Mouse (Mus musculus): ENCODE measurements at regions not wholly inside any gene's neighbourhood (a gene's known extent, or its start where the extent isn't known, plus 50 kb on each side); places are given as distances from the start of the nearest gene placed in this dataset.
A peak's percentile ranks its signal among the peaks of the same experiment; 100 is the strongest.

DNA sequence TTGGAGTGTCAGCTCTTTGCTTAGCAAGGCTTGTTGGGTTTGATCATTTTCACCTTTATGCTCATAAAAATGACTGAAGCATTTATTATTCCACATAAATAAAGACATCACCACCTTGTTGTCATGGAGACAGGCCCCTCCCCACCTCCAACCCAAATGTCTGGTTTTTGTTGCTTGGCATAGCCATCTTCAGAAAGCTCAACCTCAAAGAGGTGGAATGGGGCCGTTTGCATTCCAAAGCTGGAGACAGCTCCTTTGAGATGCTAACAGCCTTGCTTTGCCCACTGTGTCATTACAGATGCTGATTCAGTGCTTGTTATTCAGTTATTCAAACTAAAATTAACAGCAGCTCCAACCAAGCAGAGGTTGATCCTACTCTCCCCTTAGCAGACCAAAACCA is 51.9 kb upstream of the Lgalsl start:
- DNase-seq = no peak

DNA sequence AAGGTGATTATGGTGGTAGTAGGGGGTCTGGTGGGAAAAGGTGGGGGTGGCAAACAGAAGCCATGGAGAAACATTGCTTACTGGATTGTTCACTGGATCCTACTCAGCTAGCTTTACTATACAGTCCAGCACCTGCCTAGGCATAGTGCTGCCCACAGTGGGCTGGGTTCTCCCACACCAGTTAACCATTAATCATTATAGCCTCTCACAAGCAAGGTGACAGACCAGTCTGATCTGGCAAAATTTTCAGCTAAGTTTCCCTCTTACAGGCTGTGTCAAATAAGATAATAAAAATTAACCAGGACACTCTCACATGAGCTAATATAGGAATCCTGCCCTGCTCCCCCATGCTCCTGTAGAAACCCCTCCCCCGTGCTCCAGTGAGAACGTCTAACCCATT is 53.1 kb upstream of the Lgalsl start:
- no peak for DNase-seq

DNA sequence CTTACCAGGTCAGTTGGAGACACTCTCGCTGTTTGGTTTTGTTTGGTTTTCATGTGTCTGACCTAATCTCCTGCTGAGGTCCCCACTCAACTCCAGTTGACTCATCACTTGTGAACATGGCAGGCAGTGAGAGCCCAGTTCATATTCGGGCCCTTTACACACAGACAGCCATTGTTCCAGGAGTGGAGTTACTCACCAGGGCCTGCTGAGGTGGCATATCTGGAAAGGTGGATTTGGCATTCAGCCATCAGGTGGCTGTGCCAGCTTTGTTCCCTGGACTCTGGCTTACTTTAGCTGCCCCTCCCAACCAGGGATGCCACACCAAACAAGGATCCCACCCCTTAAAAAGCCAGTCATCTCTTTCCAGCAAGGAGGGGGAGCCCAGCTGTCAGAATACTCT is 56.2 kb upstream of the Lgalsl start:
- no peak for DNase-seq

DNA sequence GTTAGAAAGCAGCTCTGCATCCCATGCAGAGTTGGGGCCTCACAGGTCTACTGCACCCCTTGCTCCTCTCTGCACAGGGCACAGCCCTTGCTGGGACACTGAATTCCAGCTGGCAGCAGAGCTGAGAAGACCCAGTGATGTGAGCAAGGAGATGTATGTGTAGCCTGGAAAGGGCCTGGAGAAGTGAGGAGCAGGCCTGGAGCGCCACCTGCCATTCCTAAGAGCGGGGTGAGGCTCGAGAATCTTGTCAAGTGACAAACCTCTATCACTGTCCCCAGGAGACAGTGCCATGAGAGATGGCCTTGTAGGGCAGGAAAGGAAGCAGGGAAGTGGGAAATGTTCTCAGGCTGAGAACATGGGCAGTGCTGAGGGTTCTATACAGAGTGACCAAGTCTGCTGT is 59.6 kb upstream of the Lgalsl start:
- no peak for DNase-seq

DNA sequence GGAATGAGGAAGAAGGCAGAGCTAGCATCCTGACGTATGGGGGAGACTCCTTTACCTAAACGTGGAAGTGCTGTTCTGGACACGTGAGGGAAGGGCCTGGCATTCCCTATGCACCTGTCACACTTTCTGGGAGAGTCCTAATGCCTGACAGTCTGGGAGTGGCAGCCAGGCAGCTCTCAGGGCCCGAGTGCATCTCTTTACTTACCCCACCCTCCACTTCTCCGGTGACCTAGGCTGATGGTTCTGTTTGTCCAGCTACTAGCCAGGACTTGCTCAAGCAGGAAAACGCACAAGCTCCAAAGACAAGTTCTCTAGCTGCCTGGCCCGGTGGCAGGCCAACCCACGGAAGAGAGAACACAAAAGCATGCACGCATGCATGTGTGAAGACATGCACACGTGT is 60.9 kb upstream of the Lgalsl start:
- no peak for DNase-seq

DNA sequence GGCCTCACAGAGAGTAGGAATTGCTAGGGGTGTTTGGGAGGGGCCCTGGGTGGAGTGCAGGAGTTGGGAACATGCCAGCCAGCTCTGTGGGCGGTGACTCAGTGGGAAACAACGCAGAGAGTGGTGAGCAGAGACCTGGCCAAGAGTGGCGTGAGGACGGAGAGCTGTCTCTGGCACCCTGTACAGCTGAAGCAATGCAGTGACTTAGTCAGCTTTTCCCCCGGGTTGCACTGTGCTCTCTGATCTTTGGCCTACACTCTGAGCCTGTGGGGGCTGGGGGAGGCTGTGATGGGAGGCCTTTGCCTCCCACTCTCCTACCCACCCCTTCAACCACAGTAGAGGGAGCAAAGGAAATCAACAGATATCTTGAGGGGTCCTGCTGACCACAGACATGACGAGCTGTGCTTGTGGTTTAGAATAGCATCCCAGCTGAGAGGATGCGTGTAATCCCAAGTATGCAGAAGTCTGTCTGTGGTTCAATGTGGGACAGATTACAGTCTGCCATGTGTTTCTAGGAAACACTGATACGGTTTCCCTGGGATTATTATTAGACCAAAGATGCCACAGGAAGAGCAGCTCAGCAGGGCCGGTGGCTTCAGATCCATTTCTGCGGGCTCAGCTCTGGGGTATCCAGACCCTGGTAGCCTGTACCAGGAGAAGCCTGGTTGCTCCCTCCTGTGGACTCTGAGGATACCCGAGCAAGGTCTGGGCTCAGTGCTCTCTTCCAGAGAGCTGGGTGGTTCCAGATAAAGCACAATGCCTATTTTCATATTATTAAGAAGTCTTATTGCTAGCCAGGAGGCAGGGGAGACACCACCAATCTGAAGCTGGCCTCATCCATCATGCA is 65.6 kb upstream of the Lgalsl start:
- peak; percentile 75 to 81 for DNase-seq

DNA sequence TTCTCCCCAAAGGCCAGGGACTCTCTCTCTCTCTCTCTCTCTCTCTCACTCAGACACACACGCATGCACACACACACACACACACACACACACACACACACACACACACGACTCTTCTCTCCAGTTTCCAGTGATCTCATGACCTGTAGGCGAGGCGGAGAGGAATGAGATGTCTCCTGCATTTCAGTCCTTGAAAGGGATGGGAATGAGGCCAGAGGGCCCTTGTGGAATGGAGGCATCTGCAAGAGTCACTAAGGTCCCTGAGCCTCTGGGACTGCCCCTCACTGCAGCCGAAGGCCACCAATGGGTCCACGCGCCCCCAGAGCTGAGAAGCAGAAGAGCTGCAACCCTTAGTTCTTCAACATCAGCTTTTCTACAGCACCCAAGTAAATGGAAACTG is 66.6 kb upstream of the Lgalsl start:
- DNase-seq = peak; percentile 37 to 66

DNA sequence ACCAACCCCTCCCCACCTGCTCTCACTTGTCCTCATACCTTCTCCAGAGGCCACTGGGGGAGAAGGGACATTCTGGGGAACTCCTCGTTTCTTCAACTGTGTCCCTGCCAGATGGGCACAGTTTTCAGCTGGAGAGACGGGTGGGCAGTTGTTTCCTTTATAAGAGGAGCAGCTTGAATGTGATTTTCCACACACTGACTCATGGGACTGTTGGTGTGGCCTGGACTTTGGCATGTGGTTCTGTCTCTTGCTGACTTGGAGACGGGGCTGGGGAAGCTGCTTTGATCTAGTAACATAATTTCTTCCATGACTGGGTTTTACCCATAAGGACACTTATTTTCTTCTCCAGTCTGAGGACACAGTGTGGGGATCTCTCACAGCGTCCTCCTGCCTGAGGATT is 67.7 kb upstream of the Lgalsl start:
- DNase-seq = peak in 1 of 2 experiments; percentile 37

DNA sequence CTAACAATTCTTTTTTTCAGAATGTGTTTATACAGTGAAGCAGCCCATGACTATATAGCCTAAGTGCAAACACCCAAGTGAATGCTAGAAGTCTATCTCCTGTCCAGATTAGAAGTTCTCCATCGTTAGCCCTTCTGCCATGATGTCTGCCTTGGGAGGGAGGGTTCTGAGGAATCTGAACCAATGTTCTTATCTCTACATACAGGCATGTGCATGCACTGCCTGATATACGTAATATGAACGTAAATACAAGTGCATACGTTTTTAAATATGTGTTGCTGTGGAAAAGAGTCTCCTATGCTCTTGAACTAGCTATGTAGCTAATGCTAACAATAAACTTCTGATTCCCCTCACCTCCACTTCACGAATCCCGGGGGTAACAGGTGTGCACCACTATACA is 68.9 kb upstream of the Lgalsl start:
- no peak for DNase-seq

DNA sequence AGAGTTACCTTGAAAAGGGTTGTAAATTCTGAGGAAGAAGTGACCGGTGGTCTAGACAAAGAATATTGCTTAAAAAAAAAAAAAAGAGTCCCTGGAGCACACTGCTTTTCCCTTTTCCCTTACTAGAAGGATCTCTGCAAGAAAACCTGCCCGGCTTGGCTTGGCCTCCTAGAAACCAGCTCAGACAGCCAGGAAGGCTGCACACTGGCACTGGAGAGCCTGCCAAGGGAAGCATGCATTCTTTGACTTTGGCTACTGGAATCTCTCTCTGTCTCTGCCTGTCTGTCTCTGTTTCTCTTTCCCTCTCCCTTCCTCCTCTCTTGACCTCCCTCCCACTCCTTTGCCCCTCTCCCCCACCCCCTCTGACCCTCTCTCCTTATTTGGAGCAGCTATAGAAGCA is 71.1 kb upstream of the Lgalsl start:
- DNase-seq = no peak

DNA sequence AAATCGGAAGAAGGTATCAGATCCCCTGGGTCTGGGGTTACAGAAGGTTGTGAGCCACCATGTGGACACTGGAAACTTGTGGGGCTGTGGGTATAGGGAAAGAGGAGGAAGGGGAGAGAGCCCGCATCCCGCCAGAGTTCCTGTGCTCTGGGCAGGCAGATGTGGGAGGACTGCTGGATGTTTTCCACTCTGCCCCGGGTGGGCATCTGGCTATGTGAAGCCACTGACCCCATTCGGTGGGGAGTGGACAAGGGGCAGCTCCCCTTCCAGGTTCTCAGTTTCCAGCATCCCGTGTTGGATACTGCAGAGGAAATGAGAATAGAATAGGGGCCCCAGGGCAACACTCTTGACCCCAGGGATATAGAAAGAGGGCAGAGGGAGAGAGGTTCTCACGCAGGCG is 72.1 kb upstream of the Lgalsl start:
- DNase-seq = no peak

DNA sequence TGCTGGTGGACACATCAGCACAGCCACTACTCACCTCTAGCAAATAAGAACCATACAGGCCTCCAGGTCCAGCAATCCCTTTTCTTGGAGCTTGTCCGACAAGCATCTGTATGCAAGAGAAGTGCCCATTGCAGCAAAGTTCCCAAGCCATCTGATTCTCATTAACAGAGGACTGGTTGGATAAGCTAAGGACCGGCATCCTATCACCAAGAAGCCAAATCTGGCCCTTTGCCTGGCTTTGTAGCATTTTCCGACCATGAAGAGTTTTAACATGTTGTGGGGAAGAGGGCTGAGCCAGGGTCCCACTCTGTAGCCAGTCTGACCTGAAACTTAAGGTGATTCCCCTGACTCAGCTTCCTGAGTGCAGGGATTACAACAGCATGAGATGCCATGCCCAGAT is 77.1 kb upstream of the Lgalsl start:
- DNase-seq = no peak

DNA sequence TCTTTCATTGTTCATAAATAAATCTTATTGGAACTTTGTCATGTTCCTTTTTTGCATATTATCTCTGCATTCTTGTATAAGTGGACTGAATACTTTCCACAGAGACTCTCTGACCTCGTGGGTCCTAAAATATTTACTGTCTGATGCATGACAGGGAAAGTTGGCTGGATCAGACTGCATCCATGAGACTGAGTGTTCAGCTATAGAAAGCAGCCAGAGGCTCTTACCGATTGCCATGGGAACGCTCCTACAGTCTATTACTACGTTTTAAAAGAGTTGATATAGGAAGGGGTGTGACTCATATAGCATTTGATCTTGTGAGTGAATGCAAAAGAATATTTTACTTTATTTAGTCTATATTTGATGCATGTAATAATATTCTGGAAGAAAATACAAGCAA is 77.6 kb upstream of the Lgalsl start:
- no peak for DNase-seq

DNA sequence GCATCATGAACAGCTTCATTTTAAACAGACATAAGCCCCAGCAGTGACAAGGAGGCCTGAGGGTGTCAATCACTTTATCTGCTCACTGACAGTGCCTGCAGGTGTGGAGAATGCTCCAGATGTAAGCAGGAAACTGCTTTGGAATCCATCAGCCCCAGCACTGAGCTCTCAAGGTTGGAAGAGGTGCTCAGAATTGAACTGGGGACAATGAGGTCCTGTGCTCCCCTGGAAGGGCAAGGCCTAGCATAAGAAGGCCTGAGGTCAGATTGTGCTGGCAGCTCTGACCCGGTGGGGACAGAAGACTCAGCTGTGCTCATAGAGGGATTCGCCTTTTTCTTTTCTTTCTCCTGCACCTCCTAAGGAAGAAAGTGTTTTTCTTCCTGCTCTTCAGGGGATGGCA is 82.2 kb upstream of the Lgalsl start:
- no peak for DNase-seq

DNA sequence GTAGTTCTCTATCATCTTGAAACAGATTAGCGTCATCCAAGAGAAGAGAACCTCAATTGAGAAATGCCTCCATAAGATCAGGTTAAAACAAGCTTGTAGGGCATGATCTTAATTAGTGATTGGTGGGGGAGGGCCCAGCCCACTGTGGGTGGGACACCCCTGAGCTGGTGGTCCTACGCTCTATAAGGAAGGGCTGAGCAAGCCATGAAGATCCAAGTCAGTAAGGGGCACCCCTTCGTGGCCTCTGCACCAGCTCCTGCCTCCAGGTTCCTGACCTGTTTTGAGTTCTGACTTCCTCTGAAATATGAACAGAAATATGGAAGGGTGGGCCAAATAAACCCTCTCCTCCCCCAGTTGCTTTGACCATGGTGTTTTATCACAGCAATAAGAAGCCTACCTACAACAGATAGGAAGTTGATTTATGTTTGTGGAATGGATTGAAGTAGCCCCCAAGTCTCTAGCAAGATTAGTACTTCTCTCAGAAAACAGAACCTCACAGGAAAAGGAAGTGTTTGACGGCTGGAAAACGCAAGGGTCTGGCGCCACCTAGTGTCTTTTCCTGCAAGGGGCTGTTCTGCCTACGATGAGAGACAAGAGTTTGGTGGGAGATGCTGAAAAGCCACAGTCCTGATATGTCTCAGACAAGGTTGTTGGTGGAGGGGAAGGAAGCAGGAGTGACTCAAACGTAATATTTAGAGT is 82.9 kb upstream of the Lgalsl start:
- peak; percentile 84 to 91 for DNase-seq

DNA sequence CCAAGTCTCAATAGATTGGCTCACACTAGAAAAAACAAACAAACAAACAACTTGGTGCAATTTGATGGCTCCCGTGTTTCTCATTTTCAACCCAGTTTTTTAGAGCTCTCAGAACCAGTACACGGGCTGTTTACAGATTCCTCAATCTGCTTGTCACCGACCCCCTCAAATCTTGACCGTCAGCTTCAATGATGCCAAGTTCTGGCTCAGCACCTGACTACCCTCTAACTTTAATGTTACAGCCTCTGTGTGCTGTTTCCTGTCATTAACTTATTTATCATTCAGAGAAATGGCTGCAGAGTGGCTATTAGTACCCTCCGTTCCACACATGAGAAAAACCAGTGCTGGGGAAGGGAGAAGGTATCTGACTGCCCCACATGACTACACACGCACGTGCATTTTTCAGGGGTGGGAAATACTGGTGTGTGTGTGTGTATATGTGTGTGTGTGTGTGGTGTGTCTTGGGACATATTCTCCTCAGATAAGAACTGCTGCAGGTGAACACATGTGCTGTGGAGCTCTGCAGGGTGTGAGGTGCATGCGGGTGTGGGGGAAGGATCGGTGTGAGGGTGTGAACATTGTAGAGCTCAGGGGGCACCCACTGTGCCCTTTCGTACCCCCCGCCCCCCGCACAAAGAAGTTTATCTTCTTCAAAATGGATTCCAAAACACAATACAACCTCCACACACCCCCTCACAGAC is 83.6 kb upstream of the Lgalsl start:
- no peak for DNase-seq

DNA sequence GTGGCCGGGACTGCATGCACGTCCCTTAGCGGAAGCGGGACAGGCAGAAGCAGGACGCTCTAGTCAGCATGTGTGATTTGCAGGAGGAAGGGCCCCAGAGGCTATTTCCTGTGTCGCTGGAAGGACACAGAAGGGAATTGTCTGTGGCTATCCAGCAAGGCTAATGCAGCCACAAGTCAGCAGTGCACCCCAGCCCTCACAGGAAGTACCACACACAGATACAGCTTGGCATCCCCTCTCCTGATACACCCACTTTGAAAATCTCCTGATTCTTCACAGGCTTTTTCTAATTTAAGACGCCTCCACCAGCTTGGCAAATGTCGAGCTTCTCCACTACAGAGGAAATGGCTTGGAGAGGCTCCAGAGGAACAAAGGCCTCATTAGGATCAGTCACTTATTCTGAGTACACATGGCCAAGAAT is 84.3 kb upstream of the Lgalsl start:
- DNase-seq = peak; percentile 72 to 85

DNA sequence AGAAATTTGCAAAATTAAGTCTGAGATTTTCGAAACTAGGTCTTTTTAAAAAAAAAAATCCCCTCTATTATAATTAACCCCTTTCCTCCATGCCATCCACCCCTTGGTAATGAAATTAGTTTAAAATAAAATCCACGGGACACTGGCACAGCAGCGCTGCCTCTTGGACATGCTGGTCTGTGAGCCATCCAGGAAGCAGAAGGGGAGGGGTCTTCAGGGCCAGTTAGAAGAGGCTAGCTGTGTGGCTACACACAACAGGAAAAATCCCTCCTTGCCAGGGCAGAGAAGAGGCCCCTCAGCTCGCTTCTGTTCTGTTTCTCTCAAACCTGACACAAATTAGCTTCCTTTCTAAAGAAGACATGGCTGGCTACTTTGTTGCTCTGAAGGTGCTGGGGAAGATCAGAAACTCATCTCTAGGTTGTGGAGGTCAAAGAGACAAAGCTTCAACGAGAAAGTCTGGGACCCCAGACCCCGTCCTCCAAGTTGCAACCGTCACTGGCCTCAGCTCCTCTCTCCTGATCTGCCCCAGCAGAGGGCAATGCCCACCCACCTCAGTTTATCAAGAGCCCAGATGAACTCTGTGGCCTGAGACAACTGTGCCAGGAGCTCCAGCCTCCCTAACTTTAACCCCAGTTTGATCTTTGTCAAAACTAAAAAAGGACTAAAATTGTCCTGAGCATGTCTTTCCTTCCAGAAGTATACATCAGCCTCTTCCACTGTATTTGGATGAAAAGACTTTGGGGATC is 85.0 kb upstream of the Lgalsl start:
- peak in 1 of 2 experiments; percentile 47 for DNase-seq

DNA sequence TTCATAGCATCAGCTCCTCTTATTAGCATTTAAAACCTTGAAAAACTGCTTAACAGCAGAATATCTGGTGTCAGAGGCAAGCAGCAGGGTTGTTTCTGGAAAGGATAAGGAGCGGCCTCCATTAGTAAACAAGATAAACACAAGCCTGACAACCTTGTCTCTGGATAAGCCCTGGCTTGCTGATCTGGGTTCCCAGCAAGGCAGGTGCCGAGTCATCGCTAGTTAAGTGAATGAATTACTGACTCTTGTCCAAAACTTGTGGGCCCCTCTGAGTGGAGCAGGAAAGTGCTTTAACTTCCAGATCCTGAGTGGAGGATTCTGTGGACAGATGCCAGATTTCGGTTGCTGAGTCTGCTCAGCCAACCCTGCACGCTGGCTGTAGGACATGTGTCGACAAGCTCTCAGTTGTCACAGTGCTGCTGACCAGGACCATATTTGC is 85.6 kb upstream of the Lgalsl start:
- DNase-seq = peak; percentile 60 to 65

DNA sequence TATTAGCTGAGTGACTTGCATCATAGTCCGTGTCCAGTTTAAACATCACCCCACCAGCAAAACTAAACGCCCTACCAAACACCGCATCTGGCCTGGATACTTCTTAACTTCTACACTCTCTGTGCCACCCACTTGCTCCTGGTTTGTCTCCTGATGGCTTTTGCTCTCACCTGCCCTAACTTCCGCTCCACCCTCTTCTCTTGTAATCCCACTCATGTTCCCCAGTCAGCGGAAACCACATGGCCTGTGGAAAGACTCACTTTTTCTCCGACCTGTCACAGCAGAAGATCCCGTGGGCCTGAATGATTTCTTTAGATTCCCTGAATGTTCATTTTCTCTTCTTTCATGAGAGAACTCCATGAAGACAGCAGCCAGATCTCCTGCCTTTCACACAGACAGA is 86.1 kb upstream of the Lgalsl start:
- DNase-seq = no peak

DNA sequence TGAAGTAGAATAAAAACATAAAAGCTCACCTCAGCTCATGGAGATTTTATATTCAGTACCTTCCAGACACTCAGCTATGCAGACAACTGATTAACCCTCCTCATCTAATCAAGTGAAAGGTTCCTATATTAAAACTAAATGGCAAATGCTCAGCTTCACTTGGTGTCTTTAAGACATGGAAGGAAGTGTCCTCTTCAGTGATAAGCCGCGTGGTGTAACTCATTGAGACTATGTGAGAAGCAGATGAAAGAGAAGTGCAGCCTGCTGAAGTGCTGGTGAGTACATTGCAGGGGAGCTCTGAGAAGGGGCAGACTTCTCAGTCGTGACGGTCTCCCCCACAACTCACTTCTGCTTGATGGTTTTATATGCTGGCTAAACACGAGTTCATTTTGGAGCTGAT is 86.6 kb upstream of the Lgalsl start:
- no peak for DNase-seq

DNA sequence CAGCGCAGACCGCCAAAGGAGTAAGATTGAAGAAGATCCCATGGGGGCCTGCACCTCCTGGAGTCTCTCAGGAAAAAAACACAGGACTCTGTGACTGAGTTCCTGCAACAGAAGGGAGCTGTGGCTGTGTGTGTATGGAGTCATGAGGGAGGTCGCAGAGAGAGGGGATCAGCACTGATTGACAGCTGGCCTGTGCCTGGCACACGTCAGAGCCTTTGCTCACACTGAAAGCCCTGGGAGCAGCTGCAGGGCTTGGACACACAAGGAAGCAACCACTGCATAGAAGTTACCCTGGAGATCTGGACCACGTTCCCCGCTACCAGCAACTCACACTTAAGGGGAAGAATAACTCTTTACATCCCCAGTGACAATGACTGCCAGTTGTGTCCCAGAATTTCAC is 92.3 kb upstream of the Lgalsl start:
- DNase-seq = no peak

DNA sequence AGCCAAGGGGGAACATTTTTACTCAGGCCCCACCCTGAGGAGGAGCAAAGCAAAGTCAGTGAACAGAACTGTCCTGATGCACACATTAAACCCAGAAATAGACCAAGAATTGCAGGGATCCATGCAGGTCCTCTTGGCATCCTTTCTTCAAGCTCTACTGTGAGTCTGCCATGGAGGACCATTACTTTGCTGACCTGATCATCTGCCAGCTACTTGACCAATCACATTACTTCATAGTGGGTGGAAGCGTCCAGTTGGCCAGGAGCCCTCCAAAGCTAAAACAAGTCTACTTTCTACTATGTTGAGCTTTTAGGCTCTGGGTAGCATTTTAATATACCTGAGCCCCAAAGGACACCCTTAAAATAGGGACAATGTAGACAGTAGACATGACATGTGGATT is 98.6 kb upstream of the Lgalsl start:
- DNase-seq = no peak

All from lung, postnatal 4 days (tissue).